In the genomic region with DNA sequence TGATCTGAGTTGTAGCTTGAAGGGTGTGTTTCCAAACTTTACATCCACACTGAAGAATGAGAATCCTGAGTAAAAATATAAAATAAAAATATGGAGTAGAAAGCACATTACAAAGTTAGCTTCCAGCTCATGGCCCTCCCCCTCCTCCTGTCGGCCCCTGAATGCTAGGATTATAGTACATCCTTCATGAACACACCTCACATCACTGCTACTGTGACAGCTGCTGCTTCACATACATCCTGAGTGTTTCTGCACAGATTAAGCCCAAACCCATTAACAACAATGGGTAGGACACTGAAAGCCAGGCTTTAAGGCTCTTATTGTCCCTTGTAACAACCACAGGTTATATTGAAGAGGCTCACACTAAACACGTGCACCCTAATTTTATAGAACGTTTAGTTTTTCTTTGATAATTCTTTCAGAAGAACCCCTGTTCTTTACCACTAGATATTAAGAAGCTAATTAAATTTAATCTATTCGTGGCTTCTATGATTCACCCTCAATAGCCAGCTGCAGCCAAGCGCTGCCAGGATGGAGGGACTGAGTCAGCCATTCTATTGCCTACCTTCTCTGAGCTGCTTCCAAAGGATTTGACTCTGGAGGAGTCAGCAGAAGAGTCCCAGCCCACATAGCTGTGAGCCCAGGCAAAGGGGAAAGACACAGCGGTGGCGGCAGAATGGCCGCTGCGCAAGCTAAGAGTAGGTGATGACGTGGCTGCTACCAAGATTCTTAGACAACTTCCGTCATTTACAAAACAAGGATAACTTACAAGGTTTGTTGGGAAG, we compare ENCODE assay signal across 18 mouse cellular contexts.
DNase-seq lines count a peak whose midpoint lies in the region; TF ChIP-seq lines count a peak whose summit lies in the region.
"Had no signal": no experiment of that assay in that cellular context is flagged by ENCODE, and none has a peak within 500 bp of the region (broad histone marks: within the 10 kb centered on the region; RNA-seq: fewer than 3 reads in every experiment).

No protein-coding gene starts in this region.

- TF ChIP-seq CTCF in layer of hippocampus, adult 2 months (conservative IDR thresholded peaks at IDR 0.05), result no peak

- peak overlapping the region; percentile 15 for H3K27ac ChIP-seq in layer of hippocampus, adult 2 months
- H3K27ac ChIP-seq: embryonic facial prominence, embryonic 10.5 days; hindbrain, postnatal 0 days; limb, embryonic 15.5 days; neural tube, embryonic 13.5 days had no signal

- DNase-seq in adrenal gland, adult (ENCODE audit: inconsistent age in 2 of 2, low spot score in 1 of 2), result peak; percentile 54 to 72
- DNase-seq in adrenal gland, adult 8-10 months, result no peak
- DNase-seq in layer of hippocampus, adult 2 months (ENCODE audit: low spot score in 2 of 2), result no peak
- DNase-seq in layer of hippocampus, adult 9-10 months (ENCODE audit: low spot score), result no peak
- DNase-seq in Muller cell, postnatal 12 days (ENCODE audit: inconsistent ontology term), result peak; percentile 71
- peak; percentile 47 for DNase-seq in fibroblast of lung, adult 2 months (ENCODE audit: low read depth)
- no peak for DNase-seq in kidney, postnatal 4 days
- DNase-seq in lung, postnatal 25 days (ENCODE audit: low spot score), result no peak
- DNase-seq: forebrain, postnatal 0 days; kidney, postnatal 14 days; lung, adult 18-20 months; lung, postnatal 36 days had no signal

- no peak overlapping the region for H3K4me3 ChIP-seq in layer of hippocampus, adult 2 months
- H3K4me3 ChIP-seq: embryonic facial prominence, embryonic 10.5 days; erythroblast, embryonic 14.5 days; heart, embryonic 12.5 days; limb, embryonic 15.5 days; neural tube, embryonic 13.5 days had no signal

Comparison
In these comparisons a context has a peak if more than half of its experiments do, and no peak if none do; other contexts are left out.
1. DNase-seq: peak in adrenal gland, adult (2 of 2), Muller cell, postnatal 12 days (single experiment) and fibroblast of lung, adult 2 months (single experiment); none in adrenal gland, adult 8-10 months (single experiment), layer of hippocampus, adult 2 months (0 of 2), layer of hippocampus, adult 9-10 months (single experiment), kidney, postnatal 4 days (0 of 2) and lung, postnatal 25 days (single experiment).